Comparison of ENCODE assay signal across 14 mouse cellular contexts in the genomic region with DNA sequence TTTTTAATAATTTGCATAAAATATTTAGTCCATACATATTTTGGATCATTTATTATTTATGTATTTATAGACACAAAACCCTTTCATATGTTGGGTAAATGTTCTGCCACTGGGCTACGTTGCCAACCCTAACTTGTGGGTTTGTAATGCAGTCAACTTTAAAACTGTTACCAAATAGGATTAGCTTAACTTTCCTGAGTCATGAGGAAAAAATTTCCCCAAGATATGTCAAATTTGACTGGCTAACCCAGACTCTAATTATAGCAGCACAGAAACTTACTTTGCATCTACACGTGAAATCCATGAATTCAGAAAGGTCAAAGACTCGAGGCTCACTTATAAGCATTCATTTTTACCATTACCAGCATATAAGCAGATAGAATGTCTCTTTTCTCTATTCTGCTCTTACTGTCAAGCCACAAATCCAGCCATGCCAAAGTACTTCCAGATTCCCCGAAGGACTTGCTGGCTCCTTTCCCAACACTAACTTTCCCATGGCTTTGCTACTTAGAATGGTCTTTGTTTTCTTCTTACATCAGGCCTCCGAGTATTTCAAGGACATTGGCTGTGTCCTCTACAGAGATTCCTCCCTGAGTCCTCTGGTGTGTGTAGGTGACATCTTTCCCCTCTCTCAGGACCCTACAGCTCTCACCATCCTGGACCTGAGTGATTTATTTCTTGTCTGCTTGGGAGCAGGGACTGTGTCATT.
DNase-seq lines count a peak whose midpoint lies in the region; ATAC-seq and TF ChIP-seq lines count a peak whose summit lies in the region.
"Had no signal": no experiment of that assay in that cellular context is flagged by ENCODE, and none has a peak within 500 bp of the region (broad histone marks: within the 10 kb centered on the region; RNA-seq: fewer than 3 reads in every experiment).

No protein-coding gene starts in this region.

- TF ChIP-seq CTCF in stomach, postnatal 0 days (IDR thresholded peaks at IDR 0.05; ENCODE audit: low read depth) = no peak

- 0 out of 2 replicates have a peak, but pooled peaks cover 4% of the 10 kb centered on the region for H3K4me1 ChIP-seq in stomach, embryonic 14.5 days (ENCODE audit: control insufficient read depth, insufficient read depth, low read length)
- H3K4me1 ChIP-seq in stomach, postnatal 0 days (replicated peaks; ENCODE audit: control insufficient read depth, insufficient read depth) = no peaks in the 10 kb centered on the region
- H3K4me1 ChIP-seq in heart, embryonic 14.5 days (ENCODE audit: control insufficient read depth in 2 of 2, insufficient read depth in 2 of 2, low read length in 2 of 2) = peaks cover 3 to 13% of the 10 kb centered on the region in 2 experiments; a peak in 3 of 4 replicates

- no peak overlapping the region for H3K9ac ChIP-seq in stomach, embryonic 14.5 days (replicated peaks; ENCODE audit: low read depth, low read length)
- no peak overlapping the region for H3K9ac ChIP-seq in stomach, postnatal 0 days (ENCODE audit: low read length)
- no peak overlapping the region for H3K9ac ChIP-seq in heart, embryonic 14.5 days (ENCODE audit: low read length)
- H3K9ac ChIP-seq: lung, embryonic 15.5 days had no signal

- WGBS in stomach, embryonic 14.5 days = 33% methylated on average over 5 of the region's 5 CpGs
- WGBS in stomach, postnatal 0 days = 24% methylated on average over 5 of the region's 5 CpGs
- WGBS in heart, embryonic 14.5 days = 30% methylated on average over 5 of the region's 5 CpGs

- intact Hi-C loops in heart, postnatal 25 days (cut with DNase I) = no loop called here
- intact Hi-C loops in left cerebral cortex, postnatal 25 days (cut with DNase I) = no loop called here

- no peaks in the 10 kb centered on the region for H3K36me3 ChIP-seq in stomach, embryonic 14.5 days (ENCODE audit: control insufficient read depth, insufficient read depth, low read length)
- H3K36me3 ChIP-seq in stomach, postnatal 0 days (ENCODE audit: control insufficient read depth, insufficient read depth, low read length) = no peaks in the 10 kb centered on the region
- no peaks in the 10 kb centered on the region for H3K36me3 ChIP-seq in heart, embryonic 14.5 days (ENCODE audit: control insufficient read depth, insufficient read depth, low read length)
- H3K36me3 ChIP-seq: lung, embryonic 15.5 days had no signal

- 0 out of 2 replicates have a peak, but pooled peaks have one; percentile 14 for ATAC-seq in stomach, embryonic 14.5 days (ENCODE audit: insufficient number of reproducible peaks, insufficient read depth, low FRiP score, low read depth)
- no peak for ATAC-seq in stomach, postnatal 0 days (ENCODE audit: low FRiP score, low TSS enrichment)
- no peak for ATAC-seq in heart, embryonic 14.5 days (ENCODE audit: insufficient number of reproducible peaks, insufficient read depth, low FRiP score, low read depth)
- ATAC-seq in granulocyte monocyte progenitor cell, adult 5-6 weeks (replicated peaks; ENCODE audit: poor library complexity, severe bottlenecking) = no peak
- ATAC-seq: midbrain, embryonic 16.5 days had no signal

- H3K4me3 ChIP-seq in stomach, embryonic 14.5 days (ENCODE audit: low read depth, low read length) = no peak overlapping the region
- no peak overlapping the region for H3K4me3 ChIP-seq in stomach, postnatal 0 days (ENCODE audit: low read depth, low read length)
- no peak overlapping the region for H3K4me3 ChIP-seq in heart, embryonic 14.5 days (ENCODE audit: control insufficient read depth in 1 of 2, insufficient read depth in 1 of 2, low read depth in 1 of 2, low read length in 2 of 2)
- H3K4me3 ChIP-seq: lung, embryonic 15.5 days had no signal

- H3K9me3 ChIP-seq in stomach, embryonic 14.5 days (ENCODE audit: control insufficient read depth, low read depth, low read length) = no peaks in the 10 kb centered on the region
- no peaks in the 10 kb centered on the region for H3K9me3 ChIP-seq in stomach, postnatal 0 days (ENCODE audit: control insufficient read depth, low read length)
- H3K9me3 ChIP-seq in heart, embryonic 14.5 days (ENCODE audit: control insufficient read depth, low read length) = no peaks in the 10 kb centered on the region
- H3K9me3 ChIP-seq: lung, embryonic 15.5 days had no signal

- no peak overlapping the region for H3K4me2 ChIP-seq in stomach, embryonic 14.5 days (replicated peaks; ENCODE audit: low read depth, low read length)
- H3K4me2 ChIP-seq in stomach, postnatal 0 days (replicated peaks; ENCODE audit: low read depth) = no peak overlapping the region
- H3K4me2 ChIP-seq in heart, embryonic 14.5 days (ENCODE audit: low read length) = no peak overlapping the region
- H3K4me2 ChIP-seq: lung, embryonic 15.5 days had no signal

- TF ChIP-seq EP300 in stomach, postnatal 0 days (optimal IDR thresholded peaks at IDR 0.05) = no peak

- peak; percentile 84 for DNase-seq in heart, adult 11 months
- no peak for DNase-seq in heart, postnatal 25 days (ENCODE audit: low spot score)
- DNase-seq in stomach, postnatal 0 days (ENCODE audit: low spot score) = no peak
- no peak for DNase-seq in left cerebral cortex, postnatal 25 days (ENCODE audit: low spot score in 2 of 2)
- DNase-seq in kidney, postnatal 10 days = no peak
- DNase-seq: cerebellum, adult 8-10 months; kidney, postnatal 14 days; left cerebral cortex, postnatal 4 days; thymus, postnatal 36 days had no signal

- H3K27me3 ChIP-seq in stomach, embryonic 14.5 days (ENCODE audit: control insufficient read depth, insufficient read depth, low read length) = no peaks in the 10 kb centered on the region
- no peaks in the 10 kb centered on the region for H3K27me3 ChIP-seq in stomach, postnatal 0 days (ENCODE audit: control insufficient read depth, insufficient read depth, low read length)
- no peaks in the 10 kb centered on the region for H3K27me3 ChIP-seq in heart, embryonic 14.5 days (ENCODE audit: control insufficient read depth, insufficient read depth, low read length)
- H3K27me3 ChIP-seq: lung, embryonic 15.5 days had no signal

- H3K27ac ChIP-seq in stomach, embryonic 14.5 days (ENCODE audit: low read length) = no peak overlapping the region
- no peak overlapping the region for H3K27ac ChIP-seq in stomach, postnatal 0 days (replicated peaks)
- peak overlapping the region; percentile 15 to 39; a peak in 2 of 4 replicates for H3K27ac ChIP-seq in heart, embryonic 14.5 days (replicated peaks in 1 of 2; ENCODE audit: control insufficient read depth in 1 of 2, insufficient read depth in 1 of 2, low read depth in 2 of 2, low read length in 2 of 2)
- H3K27ac ChIP-seq: lung, embryonic 15.5 days had no signal

Comparison
In these comparisons a context has a peak if more than half of its experiments do, and no peak if none do; other contexts are left out.
1. H3K27ac ChIP-seq: peak in heart, embryonic 14.5 days (2 of 2); none in stomach, embryonic 14.5 days (single experiment) and stomach, postnatal 0 days (single experiment).